Mouse (Mus musculus) cerebellum, adult (tissue): Measurements from ENCODE around the gene Kalrn.

Experiments
- ATAC-seq: cut with Nextera tagmentation; 2 replicates; pipeline ENCODE4 v1.9.2; 2017; ENCODE audit warnings: mild to moderate bottlenecking, moderate library complexity, mixed read lengths; ENCODE audit not compliant: insufficient number of reproducible peaks, low FRiP score, low TSS enrichment

Kalrn gene

DNA sequence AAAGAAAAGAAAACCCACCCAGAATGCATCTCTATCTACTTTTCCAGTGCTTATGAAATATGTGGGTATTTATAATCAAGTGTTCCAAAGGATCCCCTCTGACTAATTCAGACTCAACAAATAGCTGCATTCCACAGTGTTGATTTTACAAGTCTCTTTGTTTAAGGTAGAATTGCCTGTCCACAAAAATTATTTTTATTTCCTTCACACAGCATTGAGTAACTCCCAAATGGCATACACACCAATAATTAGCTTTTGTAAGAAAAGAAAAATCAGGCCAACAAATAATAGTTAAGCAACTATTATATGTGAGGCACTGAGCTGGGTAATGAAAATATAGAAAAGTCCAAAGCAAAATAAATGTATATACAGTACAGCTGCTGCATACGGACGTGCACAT lies 12.9 kb downstream of the Kalrn start:
- no peak for ATAC-seq

DNA sequence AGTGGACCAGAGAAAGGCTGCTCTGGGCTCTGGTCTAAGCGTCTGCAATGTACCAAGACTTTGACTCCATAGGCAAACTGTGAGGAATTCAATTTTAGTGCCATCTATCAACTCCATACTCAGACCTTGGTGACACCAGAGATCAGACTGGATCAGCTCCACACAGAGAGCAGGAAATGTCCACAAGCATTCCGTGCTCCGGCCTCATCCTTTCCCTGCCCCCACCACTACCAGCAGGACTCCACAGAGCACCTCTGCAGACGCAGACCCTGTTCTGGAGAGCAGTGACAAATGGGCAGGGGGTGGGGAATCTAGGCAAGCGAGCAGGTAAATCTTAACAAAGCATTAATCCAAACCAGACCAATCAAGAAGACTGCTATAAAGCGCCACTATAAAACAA lies 15.4 kb downstream of the Kalrn start:
- ATAC-seq = no peak

DNA sequence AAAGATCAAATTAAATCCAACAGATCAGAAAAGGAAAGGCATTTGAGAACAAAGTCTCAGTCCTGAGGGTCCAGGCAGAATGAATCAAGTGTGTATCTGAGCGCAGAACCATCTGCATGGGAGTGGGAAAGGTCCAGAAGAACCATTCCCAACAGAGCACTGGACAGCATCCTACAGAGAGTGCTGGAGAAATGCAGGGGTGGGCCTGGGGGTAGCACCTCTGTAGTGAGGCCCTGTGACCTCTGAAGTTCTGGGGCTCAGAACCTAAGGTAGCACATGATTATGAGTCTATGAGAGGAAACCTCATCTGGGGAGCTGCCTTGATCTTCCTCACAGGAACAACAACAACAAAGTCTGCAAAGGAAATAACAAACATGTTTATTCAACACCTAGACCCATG lies 20.6 kb downstream of the Kalrn start:
- ATAC-seq = no peak

DNA sequence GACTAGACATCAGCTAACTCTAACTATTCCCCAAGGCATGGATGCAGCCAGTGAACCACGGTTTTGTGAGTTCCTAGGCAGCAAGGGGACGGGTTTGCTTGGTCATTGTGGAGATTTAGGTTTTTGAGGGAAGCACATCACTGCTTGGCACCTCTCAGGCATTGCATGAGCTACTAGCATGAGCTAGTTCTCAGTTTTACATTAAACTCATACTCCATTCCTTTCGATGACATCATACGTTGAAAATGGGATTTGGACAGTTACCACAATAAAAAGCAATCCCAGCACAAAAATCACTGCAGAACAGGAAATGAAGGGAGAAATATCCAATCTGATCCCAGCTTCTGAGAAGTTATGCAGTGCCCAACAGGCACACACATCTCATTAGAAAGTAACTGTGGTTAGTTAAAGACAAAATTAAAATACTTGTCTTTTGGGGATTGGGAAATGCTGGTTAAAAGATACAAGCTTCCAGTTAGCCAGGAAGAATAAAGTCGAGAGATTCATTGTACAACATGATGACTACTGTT lies 23.8 kb downstream of the Kalrn start:
- no peak for ATAC-seq

DNA sequence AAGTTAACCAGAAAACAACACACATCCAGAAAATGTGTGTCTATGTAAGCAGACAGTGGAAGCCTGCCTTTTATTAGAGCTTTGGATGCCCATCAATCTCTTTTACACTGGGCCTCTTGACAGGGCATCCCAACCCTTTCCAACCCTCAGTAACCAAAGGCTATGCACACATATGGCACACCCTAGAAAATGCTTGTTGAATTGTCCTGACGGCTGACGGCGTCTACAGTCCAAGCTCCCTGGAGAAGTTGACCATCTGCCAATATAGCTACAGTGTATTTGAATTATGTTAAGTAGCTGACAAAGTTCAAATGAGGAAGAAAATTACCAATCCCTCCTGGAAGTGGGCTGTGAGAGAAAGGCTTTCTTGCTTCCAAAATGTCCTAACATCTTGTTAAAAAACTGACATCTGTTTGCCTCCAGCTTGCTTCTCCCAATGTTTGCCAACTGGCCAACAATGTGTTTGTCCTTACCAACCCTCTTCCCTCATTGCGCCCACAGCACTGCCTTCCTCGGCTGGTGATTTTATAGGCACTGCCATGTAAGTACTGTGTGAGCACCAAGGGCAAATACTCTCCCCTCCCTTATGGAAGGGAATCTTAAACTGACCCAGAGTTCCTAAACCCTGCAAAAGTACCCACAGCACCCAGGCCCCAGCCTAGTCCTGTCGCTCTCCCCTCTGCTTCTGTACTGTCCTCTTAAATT lies 26.4 kb downstream of the Kalrn start:
- no peak for ATAC-seq

DNA sequence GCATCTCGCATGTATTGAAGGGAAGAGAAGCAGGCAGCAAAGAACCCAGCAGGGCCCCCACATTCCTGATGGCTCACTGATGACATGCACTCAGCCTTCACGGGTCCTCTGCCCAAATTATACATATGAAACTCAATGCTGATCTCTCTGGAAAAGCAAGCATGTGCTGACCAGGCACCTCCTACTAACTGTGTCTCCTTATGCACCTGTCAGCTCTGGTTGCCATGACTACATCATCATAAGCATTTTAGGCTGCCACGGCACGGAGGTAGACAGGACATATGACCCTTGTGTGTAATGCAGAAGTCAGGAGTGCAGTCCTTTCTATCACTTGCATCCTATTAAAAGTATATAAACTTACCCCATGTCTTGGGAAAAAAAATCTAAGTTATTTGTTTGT lies 29.6 kb downstream of the Kalrn start:
- no peak for ATAC-seq

DNA sequence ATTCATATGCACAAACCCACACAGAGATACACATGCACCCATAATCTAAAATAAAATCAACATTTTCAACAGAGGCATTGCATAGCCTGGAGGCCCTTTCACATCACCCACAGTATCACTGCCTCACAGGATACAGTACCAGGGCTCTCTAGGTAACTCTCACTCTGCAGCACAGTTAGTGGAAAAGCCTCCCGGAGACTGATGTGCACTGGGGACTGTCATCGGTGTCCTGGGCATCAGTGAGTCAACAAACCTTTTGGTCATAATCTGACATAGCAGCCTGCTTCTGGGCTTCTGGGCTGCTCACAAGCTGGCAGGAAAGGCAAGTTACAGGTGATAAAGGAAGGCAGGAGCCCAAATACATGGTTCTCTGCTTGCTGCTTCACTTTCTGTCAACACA lies 31.0 kb downstream of the Kalrn start:
- no peak for ATAC-seq

DNA sequence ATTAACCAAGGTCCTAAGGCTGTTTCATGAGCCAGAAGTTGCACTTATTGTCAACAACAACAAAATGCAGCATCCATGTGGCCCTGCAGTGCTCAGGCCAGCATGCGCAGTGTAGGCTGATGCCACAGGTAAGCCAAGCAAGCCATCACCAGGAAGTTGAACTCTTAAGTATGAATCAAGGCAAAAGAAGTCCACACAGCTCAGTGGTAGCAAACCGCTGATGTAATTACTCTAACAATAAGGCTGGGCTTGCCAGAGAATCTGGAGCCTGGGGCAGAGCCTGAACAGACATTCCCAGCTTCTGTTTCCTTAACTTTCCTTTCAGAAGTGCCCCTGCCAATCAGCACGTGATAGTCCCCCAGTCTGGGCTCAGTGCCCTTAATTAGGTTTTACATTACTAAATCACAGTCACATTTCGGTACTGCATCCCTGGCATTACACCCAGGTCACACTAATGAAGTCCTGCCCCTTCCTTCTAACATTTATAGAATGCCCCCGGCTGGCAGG lies 34.6 kb downstream of the Kalrn start:
- no peak for ATAC-seq

DNA sequence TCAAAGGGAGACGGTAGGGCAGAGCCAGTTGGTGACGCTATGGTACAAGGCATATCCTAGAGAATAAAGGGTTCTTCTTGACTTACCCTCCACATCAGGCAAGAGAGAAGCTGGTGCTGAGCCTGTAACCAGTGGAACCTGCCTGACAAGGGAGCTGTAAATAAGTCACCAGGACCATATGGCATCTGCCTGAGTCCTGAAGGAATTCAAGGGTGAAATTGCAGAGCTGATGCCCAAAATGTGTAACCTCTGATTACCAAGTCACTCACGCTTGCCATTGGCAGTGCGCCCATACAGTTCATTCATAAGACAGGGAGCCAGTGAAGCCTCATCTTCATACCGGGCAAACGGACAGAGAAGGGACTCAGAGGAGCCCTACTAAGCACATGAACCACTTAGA lies 37.0 kb downstream of the Kalrn start:
- ATAC-seq = peak; percentile 66

DNA sequence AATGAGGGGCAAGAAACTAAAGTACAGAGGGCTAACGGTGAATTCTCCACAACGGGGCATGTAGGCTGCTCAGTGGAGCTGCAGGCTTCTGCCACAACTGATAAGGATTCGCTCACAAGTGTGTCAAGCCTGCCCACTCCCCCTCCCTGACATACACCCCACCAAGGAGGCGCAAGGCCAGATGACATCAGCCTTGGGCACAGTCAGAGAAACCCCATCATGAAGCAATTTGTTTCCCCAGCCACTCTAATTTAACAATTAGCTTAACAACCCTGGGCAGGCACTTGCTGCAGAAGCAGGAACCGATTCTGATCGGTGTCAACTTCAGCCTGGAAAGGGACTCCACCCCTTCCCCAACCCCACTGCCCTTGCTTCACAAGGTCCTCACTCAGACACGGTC lies 38.2 kb downstream of the Kalrn start:
- ATAC-seq = no peak

DNA sequence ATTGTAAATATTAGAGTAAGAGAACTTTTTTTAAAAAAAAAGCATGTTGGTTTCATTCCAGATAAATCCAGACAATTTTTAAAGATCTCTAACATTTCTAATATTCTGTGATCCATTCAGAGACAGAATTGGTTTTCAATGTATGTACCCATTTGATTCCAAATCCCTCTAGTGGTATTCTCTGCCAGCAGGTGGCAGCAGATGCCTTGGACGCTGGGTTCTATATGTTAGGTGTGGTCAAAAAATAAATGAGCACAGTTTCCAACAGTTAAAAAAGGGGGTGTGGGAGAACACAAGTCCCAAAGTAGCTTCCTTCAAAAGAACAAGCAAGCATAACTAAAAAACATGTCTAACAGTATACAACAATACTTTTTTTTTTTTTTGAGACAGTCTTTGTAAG lies 41.8 kb downstream of the Kalrn start:
- ATAC-seq = no peak

DNA sequence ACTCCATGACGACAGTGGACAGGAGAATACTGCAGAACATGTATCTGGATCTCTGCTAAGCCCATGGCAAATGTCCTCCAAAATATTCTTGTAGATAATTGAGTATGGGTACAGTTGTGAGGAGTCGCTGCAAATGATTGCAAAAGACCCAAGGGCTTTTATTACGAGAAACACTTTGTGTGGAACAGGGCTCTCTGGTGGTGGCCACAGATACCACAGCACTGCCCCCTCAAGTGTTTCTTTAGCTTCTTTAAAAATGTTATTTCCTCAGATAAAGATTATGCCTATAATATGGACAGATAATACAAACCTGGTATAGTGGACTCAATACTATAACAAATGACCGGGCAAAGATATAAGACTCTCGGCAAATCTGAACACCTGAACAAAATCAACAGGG lies 43.3 kb downstream of the Kalrn start:
- ATAC-seq = no peak

DNA sequence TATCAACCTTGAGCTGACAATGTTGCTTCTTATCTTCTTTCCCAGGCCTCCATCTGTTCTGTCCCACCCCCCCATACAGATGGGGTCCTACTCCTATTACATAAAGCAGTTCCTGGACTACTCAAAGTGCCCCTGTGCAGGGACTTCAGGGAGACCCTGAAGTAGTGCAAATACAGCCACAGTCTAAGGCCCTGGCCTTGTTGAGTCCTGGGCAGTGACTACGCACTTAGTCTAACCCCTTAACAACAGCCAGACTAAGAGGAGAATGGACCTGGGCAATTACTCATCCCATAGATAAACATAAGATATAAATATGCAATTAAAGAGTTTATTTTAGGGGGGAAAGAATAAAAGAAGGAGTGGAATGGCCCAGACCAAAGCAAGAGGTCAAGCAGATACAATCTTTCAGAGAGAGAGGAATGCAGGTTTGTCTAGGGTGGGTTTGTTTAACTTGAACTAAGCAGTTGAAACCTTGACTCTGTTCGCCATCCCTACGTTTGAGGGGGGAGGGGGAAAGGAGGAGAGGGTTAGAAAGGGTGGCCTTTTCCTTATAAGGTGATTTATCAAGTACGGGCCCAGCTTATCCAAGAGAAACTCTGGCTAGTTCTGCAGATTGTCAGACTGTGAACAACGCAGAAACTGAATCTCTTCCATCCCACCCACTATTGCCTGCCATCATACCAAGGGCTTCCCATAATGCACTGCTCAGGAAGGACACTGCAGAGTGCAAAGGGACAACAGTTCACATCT lies 44.9 kb downstream of the Kalrn start:
- ATAC-seq = no peak

DNA sequence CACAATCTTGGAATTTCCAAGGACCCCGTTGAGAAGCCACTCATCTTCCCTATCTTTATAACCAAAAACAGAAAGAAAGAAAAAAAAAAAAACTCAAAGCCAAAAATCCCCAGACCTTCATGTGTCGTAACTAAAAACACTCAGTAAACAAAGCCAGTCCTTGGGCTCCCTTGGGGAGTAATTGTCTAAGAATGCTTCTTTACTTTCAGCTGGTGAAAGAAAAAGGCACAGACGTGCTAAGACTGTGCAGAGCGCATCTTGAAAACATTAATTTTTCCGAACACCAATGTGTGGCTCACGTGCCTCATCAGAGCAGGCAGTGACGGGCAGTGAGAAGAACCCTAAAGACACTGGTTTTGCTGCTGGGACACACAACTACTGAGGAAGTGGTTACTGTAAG lies 47.0 kb downstream of the Kalrn start:
- ATAC-seq = no peak

DNA sequence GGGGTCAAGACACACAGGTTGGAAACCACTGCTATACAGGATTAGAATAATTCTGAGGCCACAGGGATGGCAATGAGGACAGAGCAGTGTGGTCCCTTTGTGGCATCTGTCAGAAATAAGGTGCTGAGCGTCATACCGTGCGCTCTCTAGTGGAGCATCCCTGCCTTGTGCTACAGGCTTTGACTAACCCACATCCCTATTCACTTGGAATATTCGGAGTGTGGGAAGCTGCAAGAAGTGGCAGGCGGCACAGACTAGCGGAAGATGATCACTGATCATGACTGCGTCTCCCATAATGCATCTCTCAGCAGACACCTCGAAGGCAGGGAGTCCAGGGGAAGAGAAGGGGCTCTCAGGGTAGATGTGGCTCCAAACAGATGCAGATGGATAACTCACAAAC lies 47.5 kb downstream of the Kalrn start:
- ATAC-seq = no peak

DNA sequence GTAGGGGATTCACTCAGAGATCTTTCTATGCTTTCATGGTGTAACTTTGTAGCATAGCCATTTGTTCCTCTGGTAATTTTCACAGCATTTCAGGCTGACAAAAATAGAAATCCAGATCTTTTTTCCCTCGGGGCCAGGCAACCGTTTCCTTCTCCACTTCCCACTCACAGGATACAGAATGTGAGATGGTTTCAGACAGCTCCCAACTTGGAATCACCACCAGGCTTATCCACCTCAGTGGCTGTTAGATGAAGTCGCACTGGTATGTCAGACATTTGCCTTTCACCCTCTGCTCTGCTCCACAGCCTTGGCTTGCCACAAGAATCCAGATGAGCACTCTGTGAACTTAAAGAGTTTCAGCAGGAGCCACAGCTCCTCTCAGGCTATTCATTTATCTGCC lies 48.1 kb downstream of the Kalrn start:
- no peak for ATAC-seq

DNA sequence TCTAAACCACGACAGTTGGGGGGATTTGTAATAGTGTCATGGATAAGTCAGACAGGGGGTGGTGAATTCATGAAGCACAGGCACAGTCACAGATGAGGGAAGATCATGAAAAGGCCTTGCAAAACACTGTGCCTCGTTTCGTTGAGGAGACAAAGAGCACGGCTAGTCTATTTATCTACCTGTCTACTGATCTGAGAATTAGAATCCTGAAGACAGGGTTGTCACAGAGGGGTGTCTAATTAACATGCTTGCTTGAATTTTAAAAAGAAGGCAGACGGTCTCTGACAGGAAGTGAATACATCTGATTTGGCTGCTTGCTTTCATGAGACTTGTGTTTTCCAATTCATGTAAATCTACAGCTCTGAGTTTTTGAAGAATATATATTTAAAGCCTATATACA lies 52.3 kb downstream of the Kalrn start:
- no peak for ATAC-seq

DNA sequence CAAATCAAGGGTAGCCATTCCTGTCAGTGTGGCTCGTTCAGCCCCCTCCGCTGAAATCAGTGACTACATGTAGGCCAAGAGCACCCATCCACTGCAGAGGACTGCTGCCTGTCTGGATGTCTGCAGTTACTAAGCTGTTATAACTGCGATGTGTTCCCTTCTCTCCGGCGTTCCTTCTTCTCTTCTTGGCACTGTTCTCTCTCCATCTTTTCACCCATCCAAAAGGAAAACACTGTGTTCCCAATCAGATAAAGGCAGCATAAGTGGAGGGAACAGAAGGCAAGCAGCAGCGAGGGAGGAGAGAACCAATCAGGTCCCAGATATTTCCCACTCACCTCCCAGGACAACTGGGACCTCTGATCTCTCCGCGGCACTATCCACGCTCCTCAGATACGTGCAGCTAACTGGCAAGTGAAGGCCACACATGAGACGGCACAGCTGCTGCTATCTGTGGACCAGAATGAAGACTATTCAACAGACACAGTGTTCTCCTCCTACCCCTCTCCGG lies 56.4 kb downstream of the Kalrn start:
- no peak for ATAC-seq

DNA sequence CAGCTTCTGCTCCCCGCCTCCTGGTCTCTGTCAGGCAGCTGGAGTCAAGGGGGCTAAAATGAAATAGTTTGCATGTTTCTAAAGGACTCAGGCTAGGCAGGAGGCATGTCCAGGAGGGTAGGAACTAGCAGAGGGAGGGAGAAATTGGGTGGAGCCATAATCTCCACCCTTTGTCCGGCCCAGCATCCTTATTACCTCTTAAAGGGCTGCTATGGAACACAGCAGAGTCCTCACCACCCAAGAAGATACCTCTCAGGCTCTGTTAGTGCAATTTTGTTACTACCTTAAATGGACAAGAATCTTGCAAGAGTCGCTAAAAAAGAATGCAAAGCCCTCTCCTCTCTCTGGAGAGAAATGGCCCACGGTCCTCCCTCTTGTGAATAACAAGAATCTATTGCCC lies 57.8 kb downstream of the Kalrn start:
- ATAC-seq = no peak

DNA sequence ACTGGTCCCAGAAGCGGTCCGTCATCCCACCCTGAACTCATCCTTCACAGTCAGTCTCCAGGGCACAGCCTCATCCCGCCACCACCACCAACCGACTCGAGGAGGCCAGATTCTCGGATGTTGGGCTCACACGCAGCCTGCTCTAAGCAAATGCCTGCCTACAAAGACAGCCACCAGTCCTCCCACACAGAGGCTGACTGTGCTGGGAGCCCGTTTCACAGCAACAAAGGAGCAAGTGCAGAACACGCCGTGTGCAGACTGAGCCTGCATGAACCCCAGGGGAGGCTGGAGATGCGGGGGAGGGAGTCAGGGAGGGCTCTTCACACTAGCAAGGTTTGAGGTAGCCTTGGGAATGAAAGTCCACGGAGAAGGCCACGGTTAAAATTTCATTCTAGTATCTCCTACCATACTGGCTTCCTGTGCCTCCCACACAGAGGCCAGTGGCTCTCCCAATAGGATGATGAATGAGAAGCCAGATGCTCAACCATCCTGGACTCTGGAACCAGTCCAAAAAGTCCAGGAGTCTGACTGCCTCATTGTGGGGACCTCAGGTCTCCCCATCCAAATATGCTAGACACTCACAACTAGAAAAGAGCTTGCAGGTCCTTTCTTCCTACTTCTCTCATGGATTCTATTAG lies 59.3 kb downstream of the Kalrn start:
- ATAC-seq = no peak

DNA sequence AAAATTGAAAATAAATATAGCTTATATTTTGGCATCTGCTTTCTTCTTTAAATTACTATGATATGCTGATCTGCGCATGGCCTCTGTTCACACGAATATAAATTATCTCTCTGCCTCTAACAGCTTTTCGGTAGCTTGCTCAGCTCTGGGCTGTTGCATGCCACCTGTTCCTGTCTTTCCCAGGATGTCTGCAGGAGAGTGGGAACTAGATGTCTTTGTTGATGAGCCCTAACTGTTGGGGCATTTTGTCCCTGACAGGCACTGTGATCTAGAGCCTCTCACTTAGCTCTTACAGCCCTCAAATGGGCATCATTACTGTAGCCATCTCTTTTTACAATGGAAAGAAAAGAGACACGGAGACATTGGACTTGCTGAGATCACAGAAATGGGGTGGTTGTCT lies 61.0 kb downstream of the Kalrn start:
- no peak for ATAC-seq
